Mouse (Mus musculus): ENCODE data around the gene Fam229a.

DNA sequence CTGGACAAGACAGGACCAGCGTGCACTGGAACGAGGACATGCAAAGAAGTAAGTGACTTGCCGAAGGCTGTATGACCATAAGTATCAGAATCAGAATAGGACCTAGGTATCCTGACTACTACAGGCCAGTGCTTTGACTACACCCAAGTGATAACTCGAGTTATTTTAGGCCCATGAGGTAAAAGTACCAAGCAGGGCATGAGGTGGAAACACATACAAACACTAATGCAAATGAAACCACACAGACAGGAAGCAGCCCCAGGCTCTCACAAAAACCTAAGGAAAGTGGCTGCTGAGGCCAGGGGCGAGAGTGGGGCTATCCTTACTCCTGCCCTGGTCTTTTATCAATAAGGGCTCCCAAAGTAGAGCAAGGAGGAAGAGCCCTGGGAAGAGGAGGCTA is 34.3 kb downstream of the Fam229a start:
- TF ChIP-seq CTCF (IDR thresholded peaks at IDR 0.05; ENCODE audit: low read depth) = no peak
- no peak for TF ChIP-seq EP300 (optimal IDR thresholded peaks at IDR 0.05)
